Mouse (Mus musculus): ENCODE results near the gene Ghr.

GRCm38 (mm10) chr15:3486691-3487090 lies 96.6 kb downstream of the Ghr start:
- no peak for TF ChIP-seq CTCF (IDR thresholded peaks at IDR 0.05)
- no peak for TF ChIP-seq EP300 (IDR thresholded peaks at IDR 0.05)

Measured in lung, postnatal 0 days (tissue).